9 mouse cellular contexts compared by ENCODE assay signal in the genomic region with DNA sequence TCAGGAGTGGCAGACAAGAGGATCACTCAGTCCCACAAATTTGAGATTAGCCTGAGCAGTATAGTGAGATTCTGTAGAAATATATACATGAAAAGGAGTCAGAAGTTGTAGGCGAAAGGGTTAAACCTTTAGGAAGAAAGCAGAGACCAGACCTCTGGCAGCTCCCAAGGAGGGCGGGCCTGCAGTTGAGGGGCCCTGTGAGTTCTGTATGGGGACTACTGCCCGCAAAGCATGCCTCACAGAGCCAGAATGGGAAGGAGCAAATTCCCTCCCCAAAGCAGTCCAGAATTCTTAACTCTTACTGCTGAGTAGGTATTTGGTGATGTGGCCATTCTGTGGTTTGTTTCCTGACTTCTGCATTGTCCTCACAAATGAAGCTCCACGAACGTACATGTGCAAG. TPM values are rescaled to one million over a fixed set of nuclear protein-coding genes. Genes with fewer than 3 reads are reported as not detected.
DNase-seq lines count a peak whose midpoint lies in the region; ATAC-seq and TF ChIP-seq lines count a peak whose summit lies in the region.
"Had no signal": no experiment of that assay in that cellular context is flagged by ENCODE, and none has a peak within 500 bp of the region (broad histone marks: within the 10 kb centered on the region; RNA-seq: fewer than 3 reads in every experiment).

No protein-coding gene starts in this region.

- no peak overlapping the region for H3K4me3 ChIP-seq in kidney, embryonic 15.5 days (replicated peaks)
- peak overlapping the region; percentile 23; the same call in 1 of the 2 replicates for H3K4me3 ChIP-seq in embryonic facial prominence, embryonic 13.5 days
- H3K4me3 ChIP-seq in liver, embryonic 14.5 days (ENCODE audit: insufficient read depth in 1 of 2, low read depth in 2 of 2, low read length in 2 of 2): no peak overlapping the region

- H3K27me3 ChIP-seq in kidney, embryonic 15.5 days: no peaks in the 10 kb centered on the region
- H3K27me3 ChIP-seq in embryonic facial prominence, embryonic 13.5 days: no peaks in the 10 kb centered on the region
- H3K27me3 ChIP-seq in liver, embryonic 14.5 days (ENCODE audit: control insufficient read depth, insufficient read depth, low read length): no peaks in the 10 kb centered on the region
- H3K27me3 ChIP-seq: Patski had no signal

- H3K27ac ChIP-seq in kidney, embryonic 15.5 days: peak overlapping the region; percentile 92
- H3K27ac ChIP-seq in embryonic facial prominence, embryonic 13.5 days: peak overlapping the region; percentile 95
- H3K27ac ChIP-seq in liver, embryonic 14.5 days: no peak overlapping the region

- TF ChIP-seq CTCF in liver, embryonic 14.5 days (IDR thresholded peaks at IDR 0.05; ENCODE audit: low read depth): no peak

- DNase-seq in kidney, adult 18-20 months: no peak
- DNase-seq in liver, embryonic 14.5 days (ENCODE audit: low read depth in 3 of 3, low spot score in 3 of 3): no peak
- no peak for DNase-seq in thymus, postnatal 36 days
- DNase-seq in thymus, postnatal 4 days: no peak
- no peak for DNase-seq in left cerebral cortex, postnatal 25 days (ENCODE audit: low spot score in 2 of 2)

- 20% methylated on average over 5 of the region's 5 CpGs for WGBS in kidney, embryonic 15.5 days
- WGBS in embryonic facial prominence, embryonic 13.5 days: 12% methylated on average over 5 of the region's 5 CpGs
- 8% methylated on average over 5 of the region's 5 CpGs for WGBS in liver, embryonic 14.5 days (ENCODE audit: insufficient replicate concordance)

- H3K9ac ChIP-seq in kidney, embryonic 15.5 days: no peak overlapping the region
- H3K9ac ChIP-seq in embryonic facial prominence, embryonic 13.5 days: no peak overlapping the region
- H3K9ac ChIP-seq in liver, embryonic 14.5 days (replicated peaks): peak overlapping the region; percentile 27; the same call in 1 of the 2 replicates

- H3K4me1 ChIP-seq in kidney, embryonic 15.5 days: peaks cover 47% of the 10 kb centered on the region
- H3K4me1 ChIP-seq in embryonic facial prominence, embryonic 13.5 days: peaks cover 55% of the 10 kb centered on the region
- peaks cover 26 to 39% of the 10 kb centered on the region in 2 experiments for H3K4me1 ChIP-seq in liver, embryonic 14.5 days (replicated peaks; ENCODE audit: control insufficient read depth in 2 of 2, insufficient read depth in 2 of 2, low read length in 1 of 2)

- H3K4me2 ChIP-seq in kidney, embryonic 15.5 days: peak overlapping the region; percentile 40
- peak overlapping the region; percentile 51 for H3K4me2 ChIP-seq in embryonic facial prominence, embryonic 13.5 days
- peak overlapping the region; percentile 57 for H3K4me2 ChIP-seq in liver, embryonic 14.5 days (ENCODE audit: low read depth)

- peaks cover 15% of the 10 kb centered on the region for H3K36me3 ChIP-seq in kidney, embryonic 15.5 days
- H3K36me3 ChIP-seq in embryonic facial prominence, embryonic 13.5 days: peaks cover 9% of the 10 kb centered on the region
- no peaks in the 10 kb centered on the region for H3K36me3 ChIP-seq in liver, embryonic 14.5 days (replicated peaks; ENCODE audit: control insufficient read depth, insufficient read depth, low read depth)

- peak; percentile 80 for ATAC-seq in kidney, embryonic 15.5 days (replicated peaks; ENCODE audit: low FRiP score)
- peak; percentile 23; the same call in 1 of the 2 replicates for ATAC-seq in common myeloid progenitor, adult 5-6 weeks (replicated peaks; ENCODE audit: low read depth, poor library complexity, severe bottlenecking)
- peak; percentile 74 for ATAC-seq in embryonic facial prominence, embryonic 13.5 days (ENCODE audit: insufficient number of reproducible peaks, insufficient read depth, low FRiP score, low TSS enrichment, low read depth)
- peak; percentile 72 for ATAC-seq in liver, embryonic 14.5 days (ENCODE audit: insufficient read depth)
- ATAC-seq: Patski had no signal

- no peak for TF ChIP-seq EP300 in liver, embryonic 14.5 days (IDR thresholded peaks at IDR 0.05; ENCODE audit: low read depth)

- no peaks in the 10 kb centered on the region for H3K9me3 ChIP-seq in kidney, embryonic 15.5 days (replicated peaks)
- no peaks in the 10 kb centered on the region for H3K9me3 ChIP-seq in embryonic facial prominence, embryonic 13.5 days
- H3K9me3 ChIP-seq in liver, embryonic 14.5 days (ENCODE audit: control insufficient read depth, low read length): no peaks in the 10 kb centered on the region

- intact Hi-C loops in left cerebral cortex, postnatal 25 days (cut with DNase I): no loop called here

RNA-seq across cellular contexts. Expression of a gene that starts 11.6 kb away (rescaled TPM):
- polyA plus RNA-seq in kidney, embryonic 15.5 days (2015; fragmentation: Nextera tagmentation; extraction: Ambion mirVana): 30.1 and 34.6 TPM in 2 replicates
- 5.8 and 7.3 TPM in 2 replicates for total RNA-seq in common myeloid progenitor, adult 5-6 weeks (2017)
- polyA plus RNA-seq in embryonic facial prominence, embryonic 13.5 days (2015; fragmentation: Nextera tagmentation; extraction: Ambion mirVana): 27.9 and 35.4 TPM in 2 replicates
- 9.5 and 12.6 TPM in 2 replicates for polyA plus RNA-seq in liver, embryonic 14.5 days (2012; rRNA removed)
- 12.8 and 14.8 TPM in 2 replicates for polyA plus RNA-seq in liver, embryonic 14.5 days (2014; fragmentation: Nextera tagmentation; extraction: Ambion mirVana)
- total RNA-seq in left cerebral cortex, postnatal 25 days (2021): 10 to 100 TPM; 28.5 to 29.2 TPM

Comparison
In these comparisons a context has a peak if more than half of its experiments do, and no peak if none do; other contexts are left out.
1. ATAC-seq: peak in every context shown above with its lines; median percentile 80 in kidney, embryonic 15.5 days; 74 in embryonic facial prominence, embryonic 13.5 days; 72 in liver, embryonic 14.5 days; 23 in common myeloid progenitor, adult 5-6 weeks.